Mouse (Mus musculus): Measurements from ENCODE around the gene Tsc1.

Tsc1 gene

DNA sequence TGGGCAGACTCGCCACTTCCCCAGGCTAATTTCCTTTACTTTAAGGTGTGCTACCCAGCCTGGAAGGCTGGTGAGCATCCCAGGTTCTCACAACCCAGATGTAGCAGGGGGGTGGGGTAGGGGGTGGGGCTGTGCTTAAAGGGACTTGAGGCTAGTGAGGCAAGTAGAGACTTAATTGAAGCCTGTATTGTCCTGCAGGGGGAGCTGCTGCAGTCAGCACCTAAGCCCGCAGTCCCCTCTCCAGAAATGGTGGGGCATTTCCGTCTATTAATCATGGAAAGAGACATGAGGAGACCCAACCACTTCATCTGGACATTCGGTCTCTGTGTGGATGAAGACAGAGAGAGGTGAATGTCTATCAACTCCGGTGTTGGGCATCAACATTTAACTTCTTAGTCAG, 24.7 kb upstream of the Tsc1 start:
- DNase-seq (ENCODE audit: low spot score): no peak

DNA sequence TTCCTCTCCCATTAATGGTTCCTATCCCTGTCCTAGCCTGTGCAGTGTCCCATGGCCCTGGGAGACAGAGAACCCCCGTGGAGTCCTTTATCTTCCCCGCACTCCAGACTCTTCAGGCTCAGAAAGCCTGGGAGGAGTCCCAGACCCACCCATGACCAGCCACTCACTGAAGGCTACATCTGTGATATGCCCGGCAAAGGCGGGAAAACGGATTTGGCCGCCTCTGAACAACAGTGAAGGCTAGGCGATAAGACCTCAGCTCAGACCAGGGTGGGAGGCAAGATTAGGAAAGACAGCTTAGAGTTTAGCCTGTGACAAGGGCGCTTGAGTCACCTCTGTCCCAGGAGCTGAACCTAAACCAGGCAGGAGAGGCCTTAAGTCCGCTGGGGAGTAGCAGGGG, 24.2 kb upstream of the Tsc1 start:
- DNase-seq (ENCODE audit: low spot score): peak; percentile 91

DNA sequence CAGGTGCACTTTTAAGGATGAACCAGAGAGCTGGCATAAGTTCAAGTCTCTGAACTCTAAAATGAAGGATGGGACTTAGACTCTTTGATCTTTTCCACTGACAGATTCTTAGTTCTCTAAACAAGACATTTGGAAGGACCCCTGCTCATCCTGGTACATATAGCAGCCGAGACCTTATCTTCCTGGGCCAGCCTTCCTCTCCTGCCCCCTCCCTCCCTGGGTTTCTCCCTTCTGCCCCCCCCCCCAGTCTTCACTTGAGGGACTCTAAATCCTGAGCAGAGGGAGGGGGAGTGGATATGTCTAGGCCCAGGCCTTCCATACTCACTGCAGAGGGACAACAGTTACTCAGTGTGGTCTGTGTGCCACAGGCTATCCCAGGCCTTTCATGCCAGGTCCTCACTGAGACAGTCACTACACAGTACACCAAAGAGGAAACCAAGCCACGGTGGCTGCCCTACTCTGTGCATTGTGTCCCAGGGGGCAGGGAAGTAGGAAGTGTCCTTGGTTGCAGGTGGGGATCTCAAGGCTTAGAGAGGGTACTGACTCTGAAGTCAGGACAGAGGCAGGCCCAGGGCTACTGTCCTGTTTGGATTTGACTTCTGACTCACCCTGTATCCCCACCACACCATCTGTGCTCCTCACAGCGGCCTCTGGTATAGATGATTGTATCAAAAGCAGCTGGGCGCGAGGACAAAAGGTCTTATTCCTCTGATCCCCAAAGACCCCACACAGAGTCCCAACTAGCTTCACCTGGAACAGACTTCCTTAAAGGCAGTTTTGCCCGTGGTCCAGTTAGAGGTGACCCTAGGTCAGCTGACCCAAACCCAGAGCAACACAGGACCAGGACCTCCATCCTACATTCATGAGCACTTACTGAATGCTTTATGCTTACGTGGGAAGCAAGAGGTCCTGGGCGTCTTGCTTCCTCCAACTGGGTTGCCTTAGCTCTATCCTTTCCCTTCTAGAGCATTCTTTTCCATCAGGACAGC, 23.2 kb upstream of the Tsc1 start:
- no peak for DNase-seq (ENCODE audit: low spot score)

DNA sequence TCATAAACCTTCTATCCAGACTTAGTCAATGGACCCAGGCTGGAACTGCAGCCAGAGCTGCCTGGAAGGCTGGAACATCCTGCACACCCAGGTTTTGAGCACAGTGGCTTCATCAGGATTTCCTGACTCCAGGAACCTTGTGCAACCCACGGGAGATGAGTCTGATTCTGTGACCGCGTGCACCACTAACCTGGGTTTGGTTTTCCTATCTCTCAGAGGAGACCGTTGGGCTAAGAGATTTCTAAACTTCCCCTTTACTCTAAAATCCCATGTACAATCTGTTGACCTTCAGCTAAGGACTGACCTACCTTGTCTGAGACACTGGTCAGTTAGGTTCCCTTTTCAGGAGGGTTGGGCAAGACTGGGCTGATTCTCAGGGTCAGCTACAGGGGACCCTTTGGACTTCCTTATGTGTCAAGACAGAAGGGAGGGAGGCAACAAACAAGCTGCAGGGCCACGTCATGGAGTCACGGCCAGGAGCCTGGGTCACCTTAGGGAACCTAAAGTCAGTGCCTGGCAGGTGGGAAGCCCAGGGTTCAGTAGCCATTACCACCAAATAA, 22.2 kb upstream of the Tsc1 start:
- no peak for DNase-seq (ENCODE audit: low spot score)

DNA sequence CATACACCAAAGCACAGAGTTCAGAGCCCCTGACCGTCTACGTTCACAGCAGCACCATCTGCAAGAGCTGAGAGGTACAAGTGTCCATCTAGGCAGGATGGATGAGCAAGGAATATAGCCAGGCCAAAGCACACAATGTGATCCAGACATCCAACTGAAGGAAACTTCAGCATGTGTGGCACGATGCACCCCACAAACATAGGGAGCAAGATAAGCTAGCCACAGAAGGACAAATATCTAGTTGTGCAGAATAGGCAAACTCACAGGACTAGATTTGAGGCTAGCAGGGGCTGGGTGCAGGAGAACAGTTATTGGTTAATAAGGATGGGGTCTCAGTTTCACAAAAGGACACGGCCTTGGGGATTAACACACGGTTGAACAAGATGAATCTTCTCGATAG, 21.7 kb upstream of the Tsc1 start:
- DNase-seq (ENCODE audit: low spot score): no peak

DNA sequence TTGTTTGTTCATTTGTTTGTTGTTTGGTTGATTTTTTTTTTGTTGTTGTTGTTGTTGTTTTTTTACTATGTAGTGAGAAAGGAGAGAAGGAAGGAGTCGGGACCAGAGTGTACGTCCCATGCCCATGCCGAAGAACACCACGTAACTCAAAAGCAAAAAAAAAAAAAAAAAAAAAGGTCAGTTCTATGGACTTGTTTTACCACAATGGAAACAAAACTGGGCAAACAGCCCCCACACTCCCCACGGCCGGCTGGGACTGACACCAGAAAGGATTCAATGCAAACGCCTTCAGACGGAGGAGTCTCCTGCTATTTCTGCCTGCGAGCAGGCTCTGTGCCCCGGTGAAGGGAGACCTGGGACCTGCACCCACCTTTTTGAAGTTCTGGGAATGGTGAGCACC, 20.5 kb upstream of the Tsc1 start:
- no peak for DNase-seq (ENCODE audit: low spot score)

DNA sequence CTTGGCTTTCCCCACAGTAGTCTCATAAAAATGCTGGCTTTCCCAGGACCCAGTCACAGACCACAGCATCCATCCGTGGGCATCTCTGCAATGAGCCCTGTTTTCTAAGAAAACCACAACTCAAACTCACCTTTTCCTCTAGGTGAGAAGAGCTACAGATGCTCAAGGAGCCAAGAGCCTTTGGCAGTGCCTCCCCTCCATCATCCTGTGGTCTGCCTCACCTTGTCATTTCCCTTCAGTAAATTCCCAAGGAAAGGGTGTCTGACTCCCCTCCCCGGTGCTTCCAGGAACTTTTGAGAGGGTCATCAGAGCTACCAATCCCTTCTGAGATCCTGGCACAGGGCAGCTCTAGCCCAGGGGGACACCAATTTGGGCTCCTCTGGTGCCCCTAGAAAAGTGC, 19.9 kb upstream of the Tsc1 start:
- DNase-seq (ENCODE audit: low spot score): no peak

DNA sequence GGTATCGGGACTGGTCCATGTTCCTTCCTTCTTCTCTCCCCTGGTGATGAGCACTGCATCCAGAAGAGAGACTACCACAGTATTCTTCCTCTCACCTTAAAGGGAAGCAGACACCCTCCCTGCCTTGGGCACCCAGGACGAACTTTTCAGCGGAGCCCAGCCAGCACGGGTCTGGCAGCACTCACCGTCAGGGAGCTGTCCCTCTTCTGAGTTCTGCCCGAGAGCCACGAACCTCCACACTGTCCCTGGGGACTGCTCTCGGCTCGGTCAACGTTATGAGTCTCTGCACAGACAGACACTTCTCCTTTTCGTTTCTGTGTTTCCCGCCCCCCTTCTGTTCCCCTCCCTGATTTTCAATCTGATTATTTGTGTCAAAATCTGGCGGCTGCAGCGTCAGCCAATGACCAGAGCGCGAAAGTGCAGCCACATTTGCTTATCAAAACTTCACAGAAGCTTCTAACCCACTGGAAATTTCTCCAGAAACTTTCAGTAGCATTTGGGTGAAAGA, 19.3 kb upstream of the Tsc1 start, which contains the start of gene Gfi1b:
Gene Gfi1b (minus strand): TSS at position 319 of the 508 bp plus-strand sequence.
- no peak for DNase-seq (ENCODE audit: low spot score)

DNA sequence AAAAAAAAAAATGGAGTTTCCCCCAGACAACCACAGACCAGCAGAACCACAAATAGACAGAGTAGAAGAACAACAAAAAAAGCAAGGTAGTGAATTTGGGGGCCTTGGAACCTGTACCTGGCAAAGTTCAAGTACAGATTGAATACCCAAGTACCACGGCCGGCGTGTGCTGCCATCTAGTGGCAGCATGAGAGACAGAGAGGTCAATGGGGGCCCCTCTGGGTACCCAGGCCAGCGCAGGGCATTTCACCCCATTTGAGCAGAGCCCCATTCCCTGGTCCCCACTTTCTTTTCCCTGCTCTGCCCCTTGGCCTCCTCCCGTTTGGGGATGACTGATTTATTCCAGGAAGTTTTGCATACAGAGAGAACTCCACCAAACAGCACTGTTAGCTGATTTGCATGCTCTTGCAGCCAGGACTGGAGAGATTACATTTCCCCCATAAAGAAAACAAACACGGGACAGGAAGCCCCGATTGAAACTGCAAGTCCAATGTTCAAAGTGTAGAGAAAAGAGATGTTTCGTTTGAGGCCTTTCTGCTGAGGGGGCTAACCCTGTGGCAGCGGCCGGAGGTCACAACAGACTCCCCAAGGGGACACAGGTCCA, 18.4 kb upstream of the Tsc1 start:
- DNase-seq (ENCODE audit: low spot score): no peak

DNA sequence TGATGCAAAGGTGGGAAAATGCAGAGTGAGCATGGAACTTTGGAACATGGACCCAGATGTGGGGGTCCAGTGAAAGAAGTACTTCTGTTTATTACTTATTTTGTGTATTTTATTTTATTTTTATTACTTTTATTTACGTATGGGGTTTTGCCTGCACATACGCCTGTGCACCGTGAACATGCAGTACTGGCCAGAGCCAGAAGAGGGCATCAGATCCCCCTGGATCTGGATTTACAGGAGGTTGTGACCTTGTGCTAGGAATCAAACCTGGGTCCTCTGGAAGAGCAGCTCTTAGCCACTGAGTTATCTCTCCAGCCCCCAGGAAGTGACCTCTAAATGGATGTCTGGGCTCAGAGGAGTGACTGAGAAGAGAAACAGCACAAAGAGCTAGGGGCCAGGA, 16.2 kb upstream of the Tsc1 start:
- DNase-seq (ENCODE audit: low spot score): no peak

DNA sequence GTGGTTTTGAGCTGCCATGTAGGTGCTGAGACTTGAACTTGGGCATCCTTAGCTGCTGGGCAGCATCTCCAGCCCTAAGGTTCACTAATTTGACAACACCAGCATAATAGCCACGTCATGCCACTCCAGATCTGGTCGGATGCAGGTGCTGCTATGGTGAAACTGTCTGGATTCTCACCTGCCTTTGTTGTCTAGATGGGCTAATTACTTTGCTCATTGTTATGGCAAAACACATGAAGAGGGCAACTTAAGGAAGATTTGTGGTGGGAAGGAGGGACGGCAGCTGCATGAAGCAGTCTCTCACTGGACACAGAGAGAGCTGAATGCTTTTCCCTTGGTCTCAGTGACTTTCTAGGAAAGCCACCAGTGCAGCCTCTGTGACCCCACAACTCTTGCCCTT, 15.0 kb upstream of the Tsc1 start:
- no peak for DNase-seq (ENCODE audit: low spot score)

DNA sequence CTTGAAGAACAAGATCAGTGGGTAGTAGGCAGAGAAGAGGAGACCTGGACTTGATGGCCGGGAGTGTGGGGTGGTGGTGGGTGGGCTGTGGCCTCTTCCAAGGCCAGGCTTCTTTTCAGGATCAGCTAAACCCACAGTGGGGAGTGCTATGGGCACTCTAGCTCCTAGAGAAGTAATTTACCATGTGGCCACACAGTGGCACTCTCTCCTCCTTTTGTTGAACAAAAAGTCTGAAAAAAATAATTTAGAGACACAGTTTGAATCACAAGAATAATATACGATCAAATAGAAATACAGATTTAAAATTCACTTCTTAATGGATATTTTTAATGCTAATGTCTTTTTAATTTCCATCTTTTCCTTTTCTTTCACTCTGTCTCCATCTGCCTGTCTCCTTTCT, 13.0 kb upstream of the Tsc1 start:
- no peak for DNase-seq (ENCODE audit: low spot score)

DNA sequence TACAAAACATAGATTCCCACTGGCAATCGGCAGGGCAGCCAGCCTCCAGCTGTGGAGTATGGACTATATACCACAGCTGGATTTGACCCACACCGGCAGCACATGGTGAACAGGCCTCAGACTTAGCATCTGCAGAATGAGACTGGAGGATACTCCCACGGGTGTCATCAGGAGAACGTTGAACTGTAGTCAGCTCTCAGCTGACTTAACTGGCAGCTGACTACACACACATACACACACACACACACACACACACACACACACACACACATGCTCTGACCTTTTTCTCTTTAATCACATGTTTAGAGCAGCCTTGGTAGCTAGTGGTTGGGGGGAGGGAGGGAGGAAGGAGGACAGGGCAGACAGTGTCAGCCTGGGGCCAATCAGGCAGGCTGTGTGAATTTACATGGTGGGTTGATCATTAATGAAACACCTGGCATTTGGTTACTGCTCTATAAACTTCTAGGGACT, 11.1 kb upstream of the Tsc1 start:
- no peak for DNase-seq (ENCODE audit: low spot score)

DNA sequence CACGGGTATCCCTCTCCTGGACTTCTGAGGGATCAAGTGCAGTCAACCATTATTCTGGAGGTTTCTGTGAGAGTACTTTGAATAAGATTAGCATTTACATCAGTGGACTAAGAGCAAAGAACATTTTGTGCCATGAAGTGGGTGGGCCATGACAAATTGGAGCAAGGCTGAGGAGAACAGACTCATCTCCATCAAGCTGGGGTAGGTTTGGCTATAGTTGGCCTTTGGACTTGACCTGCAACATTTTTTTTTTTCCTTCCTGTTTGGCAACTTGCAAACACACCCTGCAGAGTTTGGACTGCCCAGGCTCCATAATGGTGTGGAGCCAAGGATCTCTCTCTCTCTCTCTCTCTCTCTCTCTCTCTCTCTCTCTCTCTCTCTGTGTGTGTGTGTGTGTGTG, 8.4 kb upstream of the Tsc1 start:
- no peak for DNase-seq (ENCODE audit: low spot score)

DNA sequence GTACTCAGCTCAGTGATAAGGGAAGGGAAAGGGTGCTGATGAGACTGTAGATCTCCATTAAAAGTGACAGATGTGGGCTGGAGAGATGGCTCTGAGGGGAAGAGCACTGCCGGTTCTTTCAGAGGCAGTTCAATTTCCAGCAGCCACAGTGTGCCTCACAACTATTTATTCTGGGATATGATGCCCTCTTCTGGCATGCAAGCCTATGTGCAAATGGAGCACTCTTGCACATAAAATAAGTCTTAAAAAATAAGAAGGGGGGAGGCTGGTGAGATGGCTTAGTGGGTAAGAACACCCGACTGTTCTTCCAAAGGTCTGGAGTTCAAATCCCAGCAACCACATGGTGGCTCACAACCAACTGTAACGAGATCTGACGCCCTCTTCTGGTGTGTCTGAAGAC, 7.9 kb upstream of the Tsc1 start:
- no peak for DNase-seq (ENCODE audit: low spot score)

DNA sequence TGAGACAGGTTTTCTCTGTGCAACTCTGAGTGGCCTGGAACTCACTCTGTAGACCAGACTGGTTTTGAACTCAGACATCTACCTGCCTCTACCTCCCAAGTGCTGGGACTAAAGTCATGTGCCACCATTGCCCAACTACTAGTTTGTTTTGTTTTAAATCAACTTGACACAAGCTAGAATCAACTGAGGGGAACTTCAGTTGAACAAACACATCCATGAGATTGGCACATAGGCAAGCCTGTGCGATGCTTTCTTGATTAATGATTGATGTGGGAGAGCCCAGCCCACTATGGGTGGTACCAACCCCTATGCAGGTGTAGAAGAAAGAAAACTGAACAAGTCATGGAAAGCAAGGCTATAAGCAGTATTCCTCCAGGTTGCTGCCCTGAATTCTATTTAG, 5.8 kb upstream of the Tsc1 start:
- no peak for DNase-seq (ENCODE audit: low spot score)

DNA sequence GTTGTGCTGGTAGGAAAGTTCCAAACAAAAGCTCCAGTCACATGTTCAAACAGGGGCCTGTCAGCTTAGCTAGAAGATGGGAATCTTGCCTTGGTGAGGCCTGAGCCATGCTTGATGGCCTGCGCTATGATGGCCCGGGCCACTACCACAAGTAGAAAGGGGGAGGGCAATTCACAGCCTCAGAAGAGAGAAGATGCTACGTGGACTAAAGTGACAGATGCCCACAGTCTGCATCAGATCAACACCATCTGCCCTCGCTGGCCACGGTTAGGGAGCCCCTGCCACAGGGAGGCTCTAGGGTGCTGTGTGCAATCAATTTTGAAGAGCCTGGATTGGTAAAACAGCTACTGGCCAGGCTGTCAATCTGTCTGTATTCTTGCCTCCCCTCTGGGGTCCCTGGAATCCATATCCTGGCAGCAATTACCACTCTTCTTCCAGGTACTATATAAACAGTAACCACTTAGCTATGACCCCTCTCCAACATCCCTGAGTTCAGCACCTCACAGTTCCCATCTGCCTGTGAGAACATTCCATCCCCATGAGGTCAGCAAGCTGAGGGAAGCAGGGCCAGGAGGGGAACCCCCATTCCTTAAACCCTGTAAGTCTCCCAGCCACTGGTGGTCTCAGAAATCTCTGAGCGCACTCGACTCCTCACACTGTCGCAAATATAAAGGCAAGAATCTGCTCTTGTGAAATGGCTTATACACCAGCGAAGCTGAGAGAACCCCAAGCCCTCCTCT, 3.8 kb upstream of the Tsc1 start:
- no peak for DNase-seq (ENCODE audit: low spot score)

DNA sequence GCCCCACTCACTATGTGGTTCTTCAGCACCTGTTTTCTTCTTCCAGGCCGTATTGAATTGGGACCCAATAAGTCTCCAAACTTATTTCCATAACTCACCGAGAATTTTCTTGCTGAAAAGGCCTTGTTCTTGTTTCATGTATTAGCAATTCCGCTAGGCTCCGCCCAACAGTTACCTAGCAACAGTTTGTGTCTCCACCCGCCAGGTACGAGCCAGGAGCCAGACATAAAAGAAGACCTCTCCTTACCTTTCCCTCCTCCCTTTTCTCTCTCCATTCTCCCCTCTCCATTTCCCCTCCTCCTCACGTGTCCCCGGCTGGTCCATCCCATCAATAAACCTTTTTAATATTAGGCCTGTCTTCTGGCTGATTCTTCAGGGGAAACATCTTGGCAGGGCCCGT, 2.7 kb upstream of the Tsc1 start:
- no peak for DNase-seq (ENCODE audit: low spot score)

DNA sequence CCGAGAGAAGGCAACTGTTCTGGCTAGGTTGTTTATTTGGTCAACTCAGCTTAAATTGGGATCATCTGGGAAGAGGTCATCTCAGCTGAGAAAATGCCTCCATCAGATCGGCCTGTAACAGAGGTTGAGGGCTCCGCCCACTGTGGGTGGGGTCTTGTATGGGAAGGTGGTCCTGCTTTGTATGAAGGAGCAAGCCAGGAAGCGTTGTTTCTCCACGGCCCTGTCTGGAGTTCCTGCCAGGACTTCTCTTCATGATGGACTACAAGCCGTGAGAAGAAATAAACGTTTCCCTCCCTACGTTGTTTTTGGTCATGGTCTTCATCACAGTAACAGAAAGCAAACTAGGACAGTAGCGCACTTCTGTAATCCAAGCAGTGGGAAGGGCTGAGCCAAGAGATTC, 2.1 kb upstream of the Tsc1 start:
- DNase-seq (ENCODE audit: low spot score): no peak

DNA sequence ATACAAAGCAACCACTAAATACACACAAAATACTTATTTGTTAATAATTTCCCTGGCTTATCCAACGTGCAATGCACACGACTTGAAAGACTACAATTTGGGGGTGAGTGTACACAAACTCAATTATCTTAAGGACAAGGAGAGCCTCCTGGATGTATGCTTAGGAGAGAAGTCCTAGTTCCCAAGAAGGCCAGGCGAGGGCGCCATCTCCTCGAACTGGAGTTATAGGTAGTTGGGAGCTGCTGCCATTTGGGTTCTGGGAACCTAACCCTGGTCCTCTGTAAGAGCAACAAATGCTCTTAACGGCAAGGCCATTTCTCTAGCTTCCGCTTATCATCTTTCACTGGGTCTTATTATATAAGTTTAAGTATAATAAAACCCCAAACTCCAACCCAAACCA, 1.2 kb upstream of the Tsc1 start:
- peak; percentile 53 for DNase-seq (ENCODE audit: low spot score)

DNA sequence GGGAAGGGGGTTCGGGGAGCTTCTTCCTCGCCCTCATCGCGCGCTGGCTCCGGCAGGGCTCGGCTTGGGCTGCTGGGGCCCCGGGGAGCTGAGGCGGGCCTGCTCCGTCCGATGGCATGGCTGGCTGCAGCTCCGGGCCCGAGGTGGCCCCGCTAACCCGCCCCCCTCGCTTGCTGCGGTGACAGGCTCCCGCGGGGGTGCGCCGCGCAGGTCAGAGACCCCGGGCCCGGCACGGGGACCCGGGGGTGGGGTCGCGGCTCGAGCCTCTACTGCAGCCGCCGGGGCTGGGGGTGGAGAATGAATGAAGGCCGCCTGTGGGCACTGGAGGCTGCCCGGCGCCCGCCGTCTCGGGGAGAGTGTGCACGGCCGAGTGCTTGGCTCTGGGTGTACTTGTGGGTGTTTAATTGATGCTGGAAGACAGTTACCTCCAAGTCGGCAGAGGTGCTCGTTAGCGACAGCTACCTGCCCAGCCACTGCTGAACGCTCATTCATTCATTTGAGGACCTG, 460 bp downstream of the Tsc1 start:
- DNase-seq (ENCODE audit: low spot score): no peak

DNA sequence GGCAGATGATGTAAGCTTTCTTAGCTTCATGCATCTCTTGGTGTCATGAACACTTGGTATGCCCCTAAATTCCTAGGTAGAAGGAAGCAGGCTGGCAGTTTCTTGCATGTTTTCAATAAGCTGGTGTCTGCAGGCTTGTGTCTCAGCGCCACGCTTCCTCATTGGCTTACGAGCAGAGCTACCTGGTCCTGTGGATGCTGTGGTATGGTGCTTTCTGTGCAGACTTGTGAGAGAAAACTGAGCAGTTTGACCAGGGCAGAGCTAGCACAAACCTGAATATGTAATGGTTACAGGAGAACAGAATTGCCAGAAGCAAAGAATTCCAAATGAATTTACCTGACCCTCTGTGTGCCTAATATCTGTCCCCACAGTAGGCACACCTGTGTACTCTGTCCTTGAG, 2.1 kb downstream of the Tsc1 start:
- DNase-seq (ENCODE audit: low spot score): no peak
